Mouse (Mus musculus) bone marrow, adult 2 months (tissue): ENCODE results near the gene Stn1.

Experiments
- CTCF ChIP-seq: fragments of 200-500 bp; IDR thresholded peaks from 2 replicates; pipeline ENCODE4 v1.5.1; 2011; ENCODE audit warnings: low read length, control low read depth; ENCODE audit not compliant: control insufficient read depth, insufficient read depth
- POLR2A ChIP-seq: fragments of 200-500 bp; IDR thresholded peaks from 2 replicates; pipeline ENCODE4 v1.6.1; 2011; ENCODE audit warnings: low read depth, mild to moderate bottlenecking, control low read depth, low read length, borderline replicate concordance; ENCODE audit not compliant: control insufficient read depth

DNA sequence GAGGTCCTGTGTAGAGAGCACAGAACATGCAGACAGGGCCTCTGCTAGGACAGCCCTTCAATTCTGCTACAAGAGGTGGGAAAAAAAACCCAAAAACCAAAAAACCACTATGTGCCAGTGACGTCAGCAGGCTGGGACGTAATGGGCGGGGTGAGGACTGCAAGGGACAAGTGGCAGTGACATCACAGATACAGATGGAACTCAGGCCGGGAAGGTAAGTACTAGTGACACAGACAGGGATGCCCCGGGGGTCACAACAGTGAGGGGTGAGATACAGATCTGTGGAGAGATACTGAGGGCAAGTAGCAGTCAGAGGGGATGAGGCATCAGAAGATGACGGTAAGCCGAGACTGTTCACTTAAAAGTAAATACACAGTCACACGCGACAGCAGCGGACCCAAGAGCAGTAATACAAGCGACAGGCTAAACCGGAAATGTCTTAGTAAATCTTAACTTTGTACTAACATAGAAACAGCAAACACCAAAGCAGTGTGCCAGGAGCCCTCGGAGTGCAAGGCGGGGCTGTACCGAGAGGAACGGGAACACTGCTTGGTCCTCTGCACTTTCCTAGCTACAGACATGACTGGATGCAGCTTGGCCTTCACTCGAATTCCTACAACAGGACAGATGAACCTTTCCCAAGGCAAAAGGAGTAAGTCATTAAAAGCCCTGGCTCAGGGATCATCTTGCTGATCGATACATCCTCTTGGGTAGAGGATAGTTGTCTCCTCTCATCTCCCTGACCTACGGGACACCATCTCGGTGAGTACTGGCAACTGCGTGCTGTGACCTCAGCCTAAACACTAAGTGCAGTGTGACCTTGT lies 24.3 kb downstream of the Stn1 start:
- no peak for TF ChIP-seq POLR2A
- TF ChIP-seq CTCF, result no peak
